Mouse (Mus musculus): ENCODE measurements around the gene LTO1.

GRCm38 (mm10) chr7:144911121-144911520 is 3.8 kb upstream of the LTO1 start:
- no peak for TF ChIP-seq CTCF (IDR thresholded peaks at IDR 0.05; ENCODE audit: borderline replicate concordance, insufficient read depth, low read depth, low read length)
- TF ChIP-seq POLR2A (IDR thresholded peaks at IDR 0.05; ENCODE audit: borderline replicate concordance, insufficient read depth, low read length) = no peak

All from cerebellum, adult 2 months (tissue).